Mouse (Mus musculus): ENCODE results near the gene Usp39. TPM values are rescaled to one million over a fixed set of nuclear protein-coding genes. Genes with fewer than 3 reads are reported as not detected.

Gene Usp39
- 114 and 116 TPM in 2 replicates for polyA plus RNA-seq (2014; fragmentation: Nextera tagmentation; extraction: Ambion mirVana)

GRCm38 (mm10) chr6:72345074-72345567, at the start of gene Usp39:
TSS of gene Usp39 (minus strand) at chr6:72345184.
- DNase-seq (ENCODE audit: low spot score, missing footprints) (peak; percentile 98), ATAC-seq (ENCODE audit: low FRiP score) (peak; percentile 88)
- peak within 1 kb of the TSS; percentile 94 for H3K4me3 ChIP-seq (ENCODE audit: low read depth, low read length)
- H3K9ac ChIP-seq (ENCODE audit: low read length): peak within 1 kb of the TSS; percentile 88
- H3K36me3 ChIP-seq (ENCODE audit: control insufficient read depth, insufficient read depth, low read length): peaks cover 2% of the 10 kb centered on the region; the same call in 1 of the 2 replicates
- peaks cover 21% of the 10 kb centered on the region for H3K4me1 ChIP-seq (ENCODE audit: control insufficient read depth, insufficient read depth, low read length)
- H3K9me3 ChIP-seq (ENCODE audit: control insufficient read depth, low read length): no peaks in the 10 kb centered on the region
- H3K27ac ChIP-seq (ENCODE audit: low read depth, low read length): no peak within 1 kb of the TSS; the same call in 1 of the 2 replicates
- WGBS: under 1% methylated on average over 30 of the region's 30 CpGs
- no peaks in the 10 kb centered on the region for H3K27me3 ChIP-seq (ENCODE audit: control insufficient read depth, insufficient read depth, low read length)
- H3K4me2 ChIP-seq: peak within 1 kb of the TSS; percentile 96

- WGBS: 83% methylated on average over 5 of the region's 5 CpGs
- ATAC-seq (ENCODE audit: low FRiP score) (no peak), DNase-seq (ENCODE audit: low spot score, missing footprints) (no peak)
- H3K36me3 ChIP-seq (ENCODE audit: control insufficient read depth, insufficient read depth, low read length): no peaks in the 10 kb centered on the region
- H3K4me1 ChIP-seq (ENCODE audit: control insufficient read depth, insufficient read depth, low read length): peaks cover 7% of the 10 kb centered on the region
- H3K9ac ChIP-seq (ENCODE audit: low read length): no peak overlapping the region
- no peak overlapping the region for H3K4me3 ChIP-seq (ENCODE audit: low read depth, low read length)
- H3K4me2 ChIP-seq: no peak overlapping the region
- no peaks in the 10 kb centered on the region for H3K27me3 ChIP-seq (ENCODE audit: control insufficient read depth, insufficient read depth, low read length)
- no peak overlapping the region for H3K27ac ChIP-seq (ENCODE audit: low read depth, low read length)
- no peaks in the 10 kb centered on the region for H3K9me3 ChIP-seq (ENCODE audit: control insufficient read depth, low read length)
These were observed 47.4 kb upstream of the Usp39 start for GRCm38 (mm10) chr6:72392341-72392740.

- Histone ChIP-seq H3K36me3 (ENCODE audit: control insufficient read depth, insufficient read depth, low read length) (no peaks in the 10 kb centered on the region), H3K4me2 (peak overlapping the region; percentile 51), H3K9me3 (ENCODE audit: control insufficient read depth, low read length) (no peaks in the 10 kb centered on the region), H3K4me1 (ENCODE audit: control insufficient read depth, insufficient read depth, low read length) (peaks cover 7% of the 10 kb centered on the region), H3K9ac (ENCODE audit: low read length) (peak overlapping the region; percentile 70), H3K27ac (ENCODE audit: low read depth, low read length) (no peak overlapping the region), H3K27me3 (ENCODE audit: control insufficient read depth, insufficient read depth, low read length) (no peaks in the 10 kb centered on the region), H3K4me3 (ENCODE audit: low read depth, low read length) (peak overlapping the region; percentile 27)
- ATAC-seq (ENCODE audit: low FRiP score) (peak; percentile 35; the same call in 1 of the 2 replicates), DNase-seq (ENCODE audit: low spot score, missing footprints) (peak; percentile 85)
- WGBS: 12% methylated on average over 11 of the region's 12 CpGs
These were observed 46.0 kb upstream of the Usp39 start for GRCm38 (mm10) chr6:72390795-72391521.

GRCm38 (mm10) chr6:72389941-72390771, 45.2 kb upstream of the Usp39 start, which contains the start of gene Vamp8:
TSS of gene Vamp8 (minus strand) at chr6:72390703.
- Histone ChIP-seq H3K4me2 (peak within 1 kb of the TSS; percentile 51), H3K27ac (ENCODE audit: low read depth, low read length) (no peak within 1 kb of the TSS), H3K4me3 (ENCODE audit: low read depth, low read length) (peak within 1 kb of the TSS; percentile 27), H3K9me3 (ENCODE audit: control insufficient read depth, low read length) (no peaks in the 10 kb centered on the region), H3K9ac (ENCODE audit: low read length) (peak within 1 kb of the TSS; percentile 70), H3K4me1 (ENCODE audit: control insufficient read depth, insufficient read depth, low read length) (peaks cover 7% of the 10 kb centered on the region), H3K27me3 (ENCODE audit: control insufficient read depth, insufficient read depth, low read length) (no peaks in the 10 kb centered on the region), H3K36me3 (ENCODE audit: control insufficient read depth, insufficient read depth, low read length) (no peaks in the 10 kb centered on the region)
- 2% methylated on average over 33 of the region's 33 CpGs for WGBS
- DNase-seq (ENCODE audit: low spot score, missing footprints): peak; percentile 97
- peak; percentile 58 for ATAC-seq (ENCODE audit: low FRiP score)

- H3K4me3 ChIP-seq (ENCODE audit: low read depth, low read length): peak overlapping the region; percentile 27
- H3K9me3 ChIP-seq (ENCODE audit: control insufficient read depth, low read length): no peaks in the 10 kb centered on the region
- H3K27ac ChIP-seq (ENCODE audit: low read depth, low read length): no peak overlapping the region
- WGBS: 33% methylated on average over 13 of the region's 13 CpGs
- H3K27me3 ChIP-seq (ENCODE audit: control insufficient read depth, insufficient read depth, low read length): no peaks in the 10 kb centered on the region
- H3K9ac ChIP-seq (ENCODE audit: low read length): peak overlapping the region; percentile 70
- H3K4me2 ChIP-seq: peak overlapping the region; percentile 51
- ATAC-seq (ENCODE audit: low FRiP score): peak; percentile 35; the same call in 1 of the 2 replicates
- peaks cover 7% of the 10 kb centered on the region for H3K4me1 ChIP-seq (ENCODE audit: control insufficient read depth, insufficient read depth, low read length)
- DNase-seq (ENCODE audit: low spot score, missing footprints): no peak
- no peaks in the 10 kb centered on the region for H3K36me3 ChIP-seq (ENCODE audit: control insufficient read depth, insufficient read depth, low read length)
These were observed 44.5 kb upstream of the Usp39 start for GRCm38 (mm10) chr6:72389471-72389940.

- DNase-seq (ENCODE audit: low spot score, missing footprints): peak; percentile 59
- H3K9ac ChIP-seq (ENCODE audit: low read length): no peak overlapping the region
- H3K4me2 ChIP-seq: no peak overlapping the region
- no peaks in the 10 kb centered on the region for H3K9me3 ChIP-seq (ENCODE audit: control insufficient read depth, low read length)
- H3K36me3 ChIP-seq (ENCODE audit: control insufficient read depth, insufficient read depth, low read length): no peaks in the 10 kb centered on the region
- WGBS: 92% methylated on average over 6 of the region's 6 CpGs
- H3K4me3 ChIP-seq (ENCODE audit: low read depth, low read length): no peak overlapping the region
- peaks cover 7% of the 10 kb centered on the region for H3K4me1 ChIP-seq (ENCODE audit: control insufficient read depth, insufficient read depth, low read length)
- H3K27ac ChIP-seq (ENCODE audit: low read depth, low read length): no peak overlapping the region
- H3K27me3 ChIP-seq (ENCODE audit: control insufficient read depth, insufficient read depth, low read length): no peaks in the 10 kb centered on the region
- no peak for ATAC-seq (ENCODE audit: low FRiP score)
These were observed 43.9 kb upstream of the Usp39 start for GRCm38 (mm10) chr6:72388791-72389329.

- H3K27me3 ChIP-seq (ENCODE audit: control insufficient read depth, insufficient read depth, low read length): no peaks in the 10 kb centered on the region
- WGBS: 72% methylated on average over 10 of the region's 10 CpGs
- H3K4me2 ChIP-seq: no peak overlapping the region
- ATAC-seq (ENCODE audit: low FRiP score) (no peak), DNase-seq (ENCODE audit: low spot score, missing footprints) (peak; percentile 77)
- peaks cover 7% of the 10 kb centered on the region for H3K4me1 ChIP-seq (ENCODE audit: control insufficient read depth, insufficient read depth, low read length)
- no peak overlapping the region for H3K4me3 ChIP-seq (ENCODE audit: low read depth, low read length)
- H3K9ac ChIP-seq (ENCODE audit: low read length): no peak overlapping the region
- H3K9me3 ChIP-seq (ENCODE audit: control insufficient read depth, low read length): no peaks in the 10 kb centered on the region
- H3K27ac ChIP-seq (ENCODE audit: low read depth, low read length): no peak overlapping the region
- H3K36me3 ChIP-seq (ENCODE audit: control insufficient read depth, insufficient read depth, low read length): no peaks in the 10 kb centered on the region
These were observed 43.3 kb upstream of the Usp39 start for GRCm38 (mm10) chr6:72388266-72388665.

- DNase-seq (ENCODE audit: low spot score, missing footprints) (no peak), ATAC-seq (ENCODE audit: low FRiP score) (no peak)
- H3K27ac ChIP-seq (ENCODE audit: low read depth, low read length): no peak overlapping the region
- H3K4me3 ChIP-seq (ENCODE audit: low read depth, low read length): no peak overlapping the region
- peaks cover 7% of the 10 kb centered on the region for H3K4me1 ChIP-seq (ENCODE audit: control insufficient read depth, insufficient read depth, low read length)
- no peak overlapping the region for H3K4me2 ChIP-seq
- no peaks in the 10 kb centered on the region for H3K36me3 ChIP-seq (ENCODE audit: control insufficient read depth, insufficient read depth, low read length)
- WGBS: 71% methylated on average over 3 of the region's 3 CpGs
- no peak overlapping the region for H3K9ac ChIP-seq (ENCODE audit: low read length)
- H3K9me3 ChIP-seq (ENCODE audit: control insufficient read depth, low read length): no peaks in the 10 kb centered on the region
- H3K27me3 ChIP-seq (ENCODE audit: control insufficient read depth, insufficient read depth, low read length): no peaks in the 10 kb centered on the region
These were observed 42.8 kb upstream of the Usp39 start for GRCm38 (mm10) chr6:72387816-72388215.
